Mouse (Mus musculus): ENCODE measurements around the gene Mfap3l.
"Not testable (repeated sequence)": the region's sequence is repeated elsewhere in the genome, so short reads cannot be mapped to it uniquely, and the experiment has no call there.

The Mfap3l gene

DNA sequence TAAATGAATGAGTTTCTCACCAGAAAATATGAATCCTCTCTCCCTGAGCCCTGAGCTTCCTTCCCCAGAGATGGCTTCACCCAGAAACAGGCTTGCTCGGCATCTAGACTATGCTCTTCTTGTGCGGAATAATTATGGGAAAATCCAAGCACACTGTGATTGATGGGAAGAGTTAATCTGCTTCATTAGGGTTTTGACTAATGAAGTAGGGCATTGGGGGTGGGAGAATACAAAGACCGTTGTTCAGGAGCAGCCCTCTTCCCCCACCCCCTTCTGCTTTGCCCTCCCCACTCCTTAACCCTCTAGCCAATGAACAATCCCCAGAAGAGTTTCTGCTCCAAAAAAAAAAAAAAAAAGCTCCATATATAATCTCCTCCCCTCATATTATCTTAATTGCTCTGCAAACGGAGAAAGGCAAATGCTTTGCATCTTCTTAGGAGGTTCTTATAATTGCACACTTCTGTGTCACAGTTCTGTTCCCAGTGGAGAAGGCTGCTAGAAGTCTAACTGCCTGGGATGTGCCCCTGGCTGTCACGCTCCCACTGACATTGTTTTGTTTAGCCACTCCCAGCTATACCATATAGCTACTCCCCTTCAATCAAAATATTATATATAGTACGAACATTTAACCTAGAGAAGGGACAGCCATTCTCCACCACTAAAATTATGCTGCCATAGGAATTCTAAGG, 24.9 kb downstream of the Mfap3l start:
- no peak for DNase-seq (ENCODE audit: low read depth)

DNA sequence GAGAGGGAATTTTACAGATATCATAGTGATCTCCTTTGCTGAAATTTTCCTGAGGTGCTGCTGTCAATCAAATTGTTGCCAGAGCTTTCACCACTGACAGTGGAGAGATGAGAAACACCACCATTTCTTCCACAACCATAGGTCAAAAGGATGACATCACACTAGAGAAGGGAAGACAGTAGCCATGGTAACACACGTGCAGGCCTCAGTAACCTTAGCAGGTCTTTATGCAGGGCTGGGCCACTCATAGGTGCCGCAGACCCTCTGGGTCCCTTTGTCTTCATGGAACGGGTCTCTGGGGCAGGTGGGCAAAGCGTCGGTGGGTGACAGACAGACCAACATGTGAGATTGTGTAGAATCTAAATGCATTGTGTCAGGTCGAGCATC, 25.5 kb downstream of the Mfap3l start:
- no peak for DNase-seq (ENCODE audit: low read depth)

DNA sequence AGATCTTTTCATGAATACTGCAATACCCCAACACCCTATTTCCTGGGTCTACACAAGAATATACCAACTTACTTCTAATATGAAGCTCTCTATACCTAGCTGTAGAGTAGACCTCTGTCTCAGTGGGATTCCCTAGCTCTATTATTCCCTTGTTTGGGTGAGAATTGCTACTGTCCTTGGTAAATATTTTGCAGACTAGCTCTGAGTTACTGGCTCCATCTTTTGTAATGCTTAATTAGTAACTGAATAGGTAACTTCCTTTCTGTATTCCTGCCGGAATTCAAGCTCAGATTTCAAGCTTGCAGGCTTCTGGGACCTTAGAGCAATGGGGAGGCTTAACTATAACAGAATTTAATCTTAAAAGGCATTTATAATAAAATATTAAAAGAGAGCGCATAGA, 26.1 kb downstream of the Mfap3l start:
- not testable (repeated sequence) for DNase-seq (ENCODE audit: low read depth)

- DNase-seq (ENCODE audit: low read depth): no peak
Observed at GRCm38 (mm10) chr8:60659721-60660120, 27.1 kb downstream of the Mfap3l start.

DNA sequence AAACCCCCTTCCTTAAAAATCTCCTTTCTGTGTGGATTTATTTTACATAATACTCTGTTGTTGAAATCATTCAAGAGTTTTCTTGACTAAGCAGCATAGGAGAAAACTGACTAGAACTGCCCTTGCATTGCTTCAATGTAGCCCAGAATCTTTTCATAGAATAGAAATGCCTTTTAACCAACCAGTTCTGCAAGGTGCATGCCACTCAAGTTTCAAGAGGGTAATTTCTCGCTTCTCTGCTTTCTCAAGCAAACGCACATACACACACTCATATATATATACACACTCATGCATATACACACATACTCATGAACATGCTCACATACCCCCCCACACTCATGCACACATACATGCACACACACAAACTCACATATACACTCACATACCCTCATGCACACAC, 28.6 kb downstream of the Mfap3l start:
- DNase-seq (ENCODE audit: low read depth): no peak

DNA sequence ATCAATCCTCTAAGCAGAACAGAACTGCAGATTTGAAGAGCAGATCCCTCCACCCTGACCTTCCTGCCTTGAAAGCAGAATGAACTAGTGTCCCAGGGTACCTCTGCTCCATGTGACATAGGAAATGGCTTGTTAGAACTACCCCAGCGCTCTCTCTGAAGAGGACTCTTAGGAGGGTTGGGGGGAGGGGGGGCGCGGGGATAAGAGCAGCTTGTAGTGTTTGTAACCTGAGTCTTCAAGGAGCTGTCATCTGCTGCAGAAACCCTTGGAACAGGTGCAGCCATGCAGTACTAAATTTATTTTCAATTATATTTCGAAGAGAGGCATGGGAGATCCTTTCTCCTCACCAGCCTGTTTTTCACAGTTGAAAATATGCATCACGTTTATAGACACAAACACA, 30.9 kb downstream of the Mfap3l start:
- DNase-seq (ENCODE audit: low read depth): no peak

GRCm38 (mm10) chr8:60665821-60666220, 33.2 kb downstream of the Mfap3l start:
- no peak for DNase-seq (ENCODE audit: low read depth)

GRCm38 (mm10) chr8:60666852-60667251, 34.2 kb downstream of the Mfap3l start:
- DNase-seq (ENCODE audit: low read depth): no peak

GRCm38 (mm10) chr8:60678590-60678989, 46.0 kb downstream of the Mfap3l start:
- no peak for DNase-seq (ENCODE audit: low read depth)

- DNase-seq (ENCODE audit: low read depth): no peak
Observed at GRCm38 (mm10) chr8:60681811-60682210, 49.2 kb downstream of the Mfap3l start.

DNA sequence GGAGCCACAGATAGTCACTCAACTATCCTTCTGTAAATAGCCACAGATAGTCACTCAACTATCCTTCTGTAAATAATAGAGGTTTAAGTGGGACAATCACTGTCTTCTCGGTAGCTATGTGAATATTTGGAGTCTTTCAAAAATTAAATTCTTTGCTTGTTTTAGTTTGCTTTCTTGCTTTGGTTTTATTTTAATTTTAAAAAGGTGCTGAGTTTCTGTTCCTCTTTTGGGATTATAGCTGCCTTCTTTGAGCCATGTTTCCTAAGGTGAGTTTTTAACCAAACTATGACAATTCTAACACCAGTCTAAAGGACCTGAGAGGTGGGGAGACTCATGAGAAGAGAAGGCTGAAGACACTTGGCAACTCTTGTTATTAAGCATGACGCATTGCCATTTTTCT, 49.7 kb downstream of the Mfap3l start:
- DNase-seq (ENCODE audit: low read depth): no peak

- DNase-seq (ENCODE audit: low read depth): no peak
Observed at GRCm38 (mm10) chr8:60711516-60712086, 79.0 kb downstream of the Mfap3l start.

DNA sequence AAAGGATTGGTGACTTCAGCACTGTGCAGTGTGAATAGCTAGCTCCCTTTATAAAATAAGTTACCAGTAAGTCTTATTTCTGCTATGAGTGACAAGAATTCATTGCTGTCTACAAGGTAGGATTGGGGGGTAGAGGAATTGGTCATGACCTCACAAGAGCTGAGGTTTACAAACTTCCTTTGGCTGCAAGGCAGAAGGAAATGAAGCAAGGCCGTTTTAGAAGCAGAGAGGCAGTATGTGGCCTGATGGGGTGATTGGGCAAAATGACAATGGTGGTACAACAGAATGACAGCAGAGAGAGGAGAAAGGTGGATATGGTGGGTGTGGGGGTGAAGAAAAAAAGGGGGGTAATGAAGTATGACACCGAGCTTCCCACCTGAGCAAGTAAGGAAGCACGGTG, 82.1 kb downstream of the Mfap3l start:
- DNase-seq (ENCODE audit: low read depth): no peak

- no peak for DNase-seq (ENCODE audit: low read depth)
Observed at GRCm38 (mm10) chr8:60718692-60719091, 86.1 kb downstream of the Mfap3l start.
